Mouse (Mus musculus) thymus, adult 2 months (tissue): ENCODE results near the gene Chst12. TPM values are rescaled to one million over a fixed set of nuclear protein-coding genes. Genes with fewer than 3 reads are reported as not detected.

Source experiments
- DNase-seq: peaks from one replicate; pipeline ENCODE4 v3.0.0; 2021
- H3K27ac ChIP-seq: fragments of 200-500 bp; 2 replicates; pipeline ENCODE4 v1.5.1; 2012; ENCODE audit warnings: low read length, control low read depth; ENCODE audit not compliant: control insufficient read depth, insufficient read depth
- H3K27me3 ChIP-seq: fragments of 200-500 bp; 2 replicates; pipeline ENCODE4 v1.6.1; 2012; ENCODE audit warnings: mild to moderate bottlenecking, low read length, moderate library complexity, mixed read lengths; ENCODE audit not compliant: control insufficient read depth, insufficient read depth
- H3K36me3 ChIP-seq: fragments of 200-500 bp; 2 replicates; pipeline ENCODE4 v1.6.1; 2012; ENCODE audit warnings: mild to moderate bottlenecking, low read length, moderate library complexity; ENCODE audit not compliant: control insufficient read depth, insufficient read depth
- H3K4me1 ChIP-seq: fragments of 200-500 bp; replicated peaks from 2 replicates; pipeline ENCODE4 v1.6.1; 2012; ENCODE audit warnings: low read length; ENCODE audit not compliant: control insufficient read depth, insufficient read depth
- H3K4me3 ChIP-seq: fragments of 200-500 bp; 2 replicates; pipeline ENCODE4 v1.5.1; 2012; ENCODE audit warnings: mild to moderate bottlenecking, low read length, control low read depth, moderate library complexity; ENCODE audit not compliant: control insufficient read depth, insufficient read depth
- CTCF ChIP-seq: fragments of 200-500 bp; IDR thresholded peaks from 2 replicates; pipeline ENCODE4 v1.5.1; 2012; ENCODE audit warnings: mild to moderate bottlenecking, control low read depth, low read length, moderate library complexity, borderline replicate concordance; ENCODE audit not compliant: control insufficient read depth, poor library complexity, insufficient read depth; ENCODE audit errors: extremely low read depth
- POLR2A ChIP-seq: fragments of 200-500 bp; IDR thresholded peaks from 2 replicates; pipeline ENCODE4 v1.6.1; 2012; ENCODE audit warnings: mild to moderate bottlenecking, low read length, control low read depth, moderate library complexity; ENCODE audit not compliant: control insufficient read depth, poor library complexity, insufficient read depth; ENCODE audit errors: extremely low read depth
- WGBS: fragments of 180-500 bp; shearing (Covaris S2); methylation state at CpG from one replicate; pipeline ENCODE4 v1.1.7; 2018; 5-methylcytosine and 5-hydroxymethylcytosine counted together
- polyA plus RNA-seq: library from polyadenylated mRNA; depleted of rRNA; stranded (reverse); fragments of >200 nt; gene quantifications from 2 replicates; pipeline ENCODE4 v1.2.3, GENCODE M21; 2012

Gene Chst12
- polyA plus RNA-seq, 1 experiment = 24.0 TPM

DNA sequence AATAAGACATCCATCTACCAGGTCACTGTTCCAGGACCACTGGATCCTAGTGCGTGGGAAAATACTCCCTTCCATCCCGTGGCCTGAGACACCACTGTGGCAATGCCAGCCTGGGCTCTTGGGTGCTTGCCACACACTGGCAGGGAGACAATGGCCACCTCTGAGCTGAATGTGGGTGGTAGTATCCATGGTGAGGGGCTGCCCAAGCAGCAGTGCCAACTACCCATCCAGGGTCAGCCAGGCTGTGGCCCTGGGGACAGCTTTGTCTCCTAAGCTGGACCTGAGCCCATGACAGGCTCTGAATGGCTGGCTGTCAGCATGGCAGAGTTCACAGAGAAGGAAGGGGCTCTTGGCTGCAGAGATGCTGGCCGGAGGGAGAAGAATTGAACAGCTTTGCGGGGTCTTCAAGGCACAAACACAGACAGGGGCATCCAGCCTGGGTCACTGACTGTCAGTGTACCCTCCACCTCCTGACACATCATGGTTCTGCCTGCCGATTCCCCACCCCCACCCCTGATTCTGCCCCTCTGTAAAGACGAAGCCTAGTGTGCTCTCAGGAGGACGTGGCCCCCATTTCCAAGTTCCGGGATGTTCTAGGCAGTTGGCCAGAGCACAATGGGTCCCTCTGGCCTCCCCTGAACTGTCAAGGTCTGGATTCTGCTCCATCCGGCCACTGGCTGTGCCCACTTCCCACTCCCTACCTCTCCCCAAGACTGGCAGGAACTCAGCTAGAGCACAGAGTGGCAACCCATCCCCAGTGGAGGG, 37.6 kb downstream of the Chst12 start:
- no peak for DNase-seq
- TF ChIP-seq POLR2A (no peak), CTCF (no peak)

DNA sequence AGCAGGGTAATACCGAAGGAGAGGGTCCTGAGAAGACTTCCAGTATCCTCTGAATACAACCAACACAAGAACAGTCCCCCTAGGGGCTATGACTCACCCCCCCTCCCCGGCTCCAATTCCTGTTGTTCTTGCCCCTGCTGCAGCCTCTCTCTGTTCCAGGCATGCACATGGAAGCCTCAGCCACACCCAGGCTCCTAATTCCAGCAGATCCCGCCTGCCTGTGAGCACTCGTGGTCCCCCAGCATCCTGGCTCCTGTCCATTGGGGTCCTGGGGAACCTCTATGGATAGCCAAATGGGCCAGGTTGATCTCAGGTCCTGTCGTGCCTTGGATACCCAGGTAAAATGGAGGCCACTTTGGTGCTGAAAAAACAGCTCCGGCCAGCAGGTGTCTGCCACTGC, 40.3 kb downstream of the Chst12 start:
- WGBS = 86% methylated on average over 6 of the region's 6 CpGs
- Histone ChIP-seq H3K27me3 (no peaks in the 10 kb centered on the region), H3K4me3 (no peak overlapping the region), H3K4me1 (no peaks in the 10 kb centered on the region), H3K36me3 (no peaks in the 10 kb centered on the region), H3K27ac (no peak overlapping the region)
- no peak for DNase-seq
- no peak for TF ChIP-seq CTCF
- TF ChIP-seq POLR2A = no peak

More for the DNA sequence above, 37.6 kb downstream of the Chst12 start:
- no peaks in the 10 kb centered on the region for H3K27me3 ChIP-seq
- no peak overlapping the region for H3K27ac ChIP-seq
- WGBS = 90% methylated on average over 9 of the region's 9 CpGs
- H3K4me1 ChIP-seq = no peaks in the 10 kb centered on the region
- no peaks in the 10 kb centered on the region for H3K36me3 ChIP-seq
- no peak overlapping the region for H3K4me3 ChIP-seq

DNA sequence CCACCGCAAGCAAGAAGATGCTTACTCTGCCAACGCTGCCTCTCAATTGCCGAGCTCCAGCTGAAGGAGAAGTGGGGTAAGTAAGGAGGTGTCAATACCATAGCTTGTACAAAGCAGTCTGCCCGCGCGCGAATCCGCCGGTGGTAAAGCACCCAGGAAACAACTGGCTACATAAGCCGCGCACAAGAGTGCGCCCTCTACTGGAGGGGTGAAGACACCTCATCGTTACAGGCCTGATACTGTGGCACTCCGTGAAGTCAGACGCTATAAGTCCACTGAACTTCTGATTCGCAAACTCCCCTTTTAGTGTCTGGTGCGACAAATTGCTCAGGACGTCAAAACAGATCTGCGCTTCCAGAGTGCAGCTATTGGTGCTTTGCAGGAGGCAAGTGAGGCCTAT, 41.0 kb downstream of the Chst12 start:
- DNase-seq = no peak

DNA sequence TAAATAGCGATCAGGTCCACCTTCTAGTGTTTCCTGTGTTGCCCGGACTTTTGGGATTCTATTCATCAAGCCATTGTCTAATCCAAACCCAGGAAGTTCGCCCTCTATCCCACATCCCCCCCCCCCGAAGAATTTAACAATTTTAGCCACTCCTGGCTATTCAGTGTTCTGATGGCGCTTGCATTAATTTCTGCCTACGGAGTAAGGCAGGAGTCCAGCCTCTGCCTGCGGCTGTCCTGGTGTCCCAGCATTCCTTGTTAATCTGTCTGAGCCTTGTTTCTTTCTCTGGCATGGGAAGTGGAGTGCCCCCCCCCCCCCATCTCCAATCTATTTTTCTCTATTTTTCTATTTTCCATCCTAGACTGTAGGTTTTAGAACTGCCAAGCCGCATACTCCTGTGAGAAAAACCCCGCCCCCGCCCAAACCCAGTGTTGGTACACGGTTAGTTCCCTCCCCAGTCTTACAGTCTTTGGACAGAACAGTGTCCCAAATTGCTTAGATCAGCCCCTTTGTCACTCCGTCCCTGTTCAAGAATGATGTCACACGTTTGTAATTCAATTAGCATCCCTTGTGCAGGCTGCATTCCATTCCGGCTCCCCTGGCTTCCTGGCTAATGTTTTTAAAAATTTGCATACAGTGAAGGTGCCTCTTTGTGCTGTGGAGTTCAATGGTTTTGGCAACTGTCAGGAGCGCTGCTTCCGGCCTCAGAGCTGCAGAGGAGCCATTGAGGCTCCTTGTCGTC, 44.1 kb downstream of the Chst12 start:
- no peaks in the 10 kb centered on the region for H3K36me3 ChIP-seq
- no peaks in the 10 kb centered on the region for H3K4me1 ChIP-seq
- H3K27ac ChIP-seq = no peak overlapping the region
- H3K27me3 ChIP-seq = no peaks in the 10 kb centered on the region
- no peak for TF ChIP-seq CTCF
- no peak for TF ChIP-seq POLR2A
- WGBS = 72% methylated on average over 17 of the region's 17 CpGs
- no peak for DNase-seq
- no peak overlapping the region for H3K4me3 ChIP-seq

More for the DNA sequence above, 41.0 kb downstream of the Chst12 start:
- WGBS = 95% methylated on average over 19 of the region's 19 CpGs
- TF ChIP-seq CTCF (no peak), POLR2A (no peak)
- Histone ChIP-seq H3K27ac (no peak overlapping the region), H3K4me1 (no peaks in the 10 kb centered on the region), H3K36me3 (no peaks in the 10 kb centered on the region), H3K27me3 (no peaks in the 10 kb centered on the region), H3K4me3 (no peak overlapping the region)

DNA sequence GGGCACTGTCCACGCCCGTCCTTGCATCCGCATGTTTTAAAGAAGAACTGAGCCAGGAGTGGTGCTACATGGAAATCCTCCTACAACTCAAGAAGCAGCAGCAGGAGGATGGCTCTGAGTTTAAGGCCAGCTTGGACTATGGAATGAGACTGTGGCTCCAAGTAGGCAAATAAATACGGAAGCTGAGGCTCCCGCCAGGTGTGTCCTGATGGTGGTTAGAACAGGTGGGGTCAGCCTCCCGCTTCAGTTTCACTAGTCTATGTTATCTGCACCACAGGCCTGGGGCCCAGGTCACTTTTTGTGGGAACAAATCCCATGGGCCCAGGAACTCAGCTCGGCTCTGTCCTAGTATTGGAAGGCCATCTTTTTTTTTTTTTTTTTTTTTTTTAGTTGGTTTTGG, 48.4 kb downstream of the Chst12 start:
- Histone ChIP-seq H3K27ac (no peak overlapping the region), H3K4me1 (peaks cover 10% of the 10 kb centered on the region), H3K4me3 (no peak overlapping the region), H3K27me3 (no peaks in the 10 kb centered on the region), H3K36me3 (no peaks in the 10 kb centered on the region)
- TF ChIP-seq CTCF (no peak), POLR2A (no peak)
- WGBS = 95% methylated on average over 7 of the region's 7 CpGs
- DNase-seq = no peak

DNA sequence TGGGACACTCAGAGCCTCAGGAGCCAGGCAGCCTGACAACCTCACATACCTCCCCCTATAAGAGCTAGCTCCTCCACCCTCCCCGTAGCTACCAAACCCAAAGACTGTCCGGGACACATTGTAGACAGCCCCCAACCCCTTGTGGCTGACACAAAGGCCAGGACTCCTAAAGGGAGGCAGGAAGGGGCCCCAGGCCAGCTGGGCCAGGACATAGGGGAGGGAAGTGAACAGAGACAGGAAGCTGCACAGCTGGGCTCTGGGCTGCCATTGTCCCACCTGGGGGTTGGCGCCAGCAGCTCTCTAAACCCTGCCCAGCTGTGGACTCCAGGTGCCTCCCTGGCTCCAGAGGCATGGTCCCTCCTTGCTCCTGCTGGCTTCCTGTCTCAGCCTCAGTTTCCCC, 51.5 kb downstream of the Chst12 start:
- Histone ChIP-seq H3K4me1 (peaks cover 10% of the 10 kb centered on the region), H3K27ac (no peak overlapping the region), H3K27me3 (no peaks in the 10 kb centered on the region), H3K4me3 (no peak overlapping the region), H3K36me3 (no peaks in the 10 kb centered on the region)
- DNase-seq = peak; percentile 27
- 28% methylated on average over 3 of the region's 3 CpGs for whole genome bisulfite sequencing
- TF ChIP-seq POLR2A = no peak

DNA sequence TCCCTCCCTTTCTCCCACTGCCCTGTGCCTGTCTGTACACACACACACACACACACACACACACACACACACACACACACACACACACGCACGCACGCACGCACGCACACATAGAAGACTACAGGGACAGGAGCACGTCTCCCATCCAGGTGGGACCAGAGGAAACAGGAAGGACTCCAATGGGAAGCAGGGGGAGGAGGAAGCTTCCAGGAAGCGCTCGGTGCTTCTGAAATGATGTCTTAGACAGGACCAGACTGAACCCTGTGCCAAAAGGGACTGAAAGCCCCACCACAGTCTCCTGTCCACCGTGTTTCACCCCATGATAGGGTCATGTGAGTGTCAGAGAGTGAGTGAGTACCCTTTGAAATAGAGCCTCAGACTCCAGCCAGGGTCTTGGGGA, 57.3 kb downstream of the Chst12 start:
- no peak for DNase-seq

More for the DNA sequence above, 57.3 kb downstream of the Chst12 start:
- H3K36me3 ChIP-seq = no peaks in the 10 kb centered on the region
- TF ChIP-seq POLR2A = no peak
- TF ChIP-seq CTCF = no peak
- WGBS = 76% methylated on average over 9 of the region's 9 CpGs
- H3K27ac ChIP-seq = no peak overlapping the region
- H3K4me1 ChIP-seq = peaks cover 39% of the 10 kb centered on the region
- no peak overlapping the region for H3K4me3 ChIP-seq
- H3K27me3 ChIP-seq = no peaks in the 10 kb centered on the region
